Mouse (Mus musculus) heart, adult 2 months (tissue): ENCODE results near the gene Mpped2. TPM values are rescaled to one million over a fixed set of nuclear protein-coding genes. Genes with fewer than 3 reads are reported as not detected.

Experiments used
- DNase-seq, 2 experiments: peaks; one replicate each; pipeline ENCODE4 v3.0.0; 2021
- H3K27ac ChIP-seq: fragments of 200-600 bp; 2 replicates; pipeline ENCODE4 v1.8.1; 2022
- H3K27me3 ChIP-seq: fragments of 200-500 bp; 2 replicates; pipeline ENCODE4 v1.6.1; 2012; ENCODE audit warnings: mild to moderate bottlenecking, low read length, inconsistent platforms, mixed read lengths; ENCODE audit not compliant: control insufficient read depth, insufficient read depth
- H3K36me3 ChIP-seq: fragments of 200-500 bp; 2 replicates; pipeline ENCODE4 v1.6.1; 2012; ENCODE audit warnings: low read length, inconsistent platforms; ENCODE audit not compliant: control insufficient read depth, insufficient read depth
- H3K4me1 ChIP-seq: fragments of 200-500 bp; 2 replicates; pipeline ENCODE4 v1.6.1; 2011; ENCODE audit warnings: low read length; ENCODE audit not compliant: control insufficient read depth, insufficient read depth
- H3K4me3 ChIP-seq: fragments of 200-600 bp; 2 replicates; pipeline ENCODE4 v1.8.1; 2022
- H3K79me2 ChIP-seq: fragments of 200-500 bp; replicated peaks from 2 replicates; pipeline ENCODE4 v1.6.1; 2012; ENCODE audit warnings: mild to moderate bottlenecking, inconsistent platforms, low read length, moderate library complexity, mixed read lengths; ENCODE audit not compliant: control insufficient read depth, insufficient read depth
- H3K9ac ChIP-seq: fragments of 200-500 bp; 2 replicates; pipeline ENCODE4 v1.6.1; 2012; ENCODE audit warnings: low read depth, mild to moderate bottlenecking, control low read depth, inconsistent platforms, low read length, mixed read lengths
- CTCF ChIP-seq: fragments of 200-600 bp; IDR thresholded peaks from 2 replicates; pipeline ENCODE4 v1.8.1; 2022; ENCODE audit warnings: antibody characterized with exemption, mild to moderate bottlenecking, moderate library complexity
- EP300 ChIP-seq: fragments of 200-500 bp; IDR thresholded peaks from 2 replicates; pipeline ENCODE4 v1.6.1; 2011; ENCODE audit warnings: low read depth, low read length, control low read depth; ENCODE audit not compliant: insufficient read depth
- POLR2A ChIP-seq: fragments of 200-500 bp; IDR thresholded peaks from 2 replicates; pipeline ENCODE4 v1.6.1; 2011; ENCODE audit warnings: mild to moderate bottlenecking, low read depth, low read length, control low read depth; ENCODE audit not compliant: insufficient read depth
- WGBS: fragments of 180-500 bp; shearing (Covaris S2); methylation state at CpG from one replicate; pipeline ENCODE4 v1.1.7; 2018; 5-methylcytosine and 5-hydroxymethylcytosine counted together
- intact Hi-C: fragments of 180-260 bp; cut with DNase I; formaldehyde crosslinking; loops from one replicate; pipeline ENCODE4 v1.15.1; 2025
- polyA plus RNA-seq: library from polyadenylated mRNA; depleted of rRNA; stranded (reverse); fragments of >200 nt; gene quantifications from 2 replicates; pipeline ENCODE4 v1.2.3, GENCODE M21; 2012
- total RNA-seq, 2 experiments: library from RNA; stranded (reverse); gene quantifications; 2 replicates each; pipeline ENCODE4 v1.2.3; 2021

The Mpped2 gene
- total and polyA plus RNA-seq, 3 experiments, result 8.0 to 23.7 (median 20.7) TPM

DNA sequence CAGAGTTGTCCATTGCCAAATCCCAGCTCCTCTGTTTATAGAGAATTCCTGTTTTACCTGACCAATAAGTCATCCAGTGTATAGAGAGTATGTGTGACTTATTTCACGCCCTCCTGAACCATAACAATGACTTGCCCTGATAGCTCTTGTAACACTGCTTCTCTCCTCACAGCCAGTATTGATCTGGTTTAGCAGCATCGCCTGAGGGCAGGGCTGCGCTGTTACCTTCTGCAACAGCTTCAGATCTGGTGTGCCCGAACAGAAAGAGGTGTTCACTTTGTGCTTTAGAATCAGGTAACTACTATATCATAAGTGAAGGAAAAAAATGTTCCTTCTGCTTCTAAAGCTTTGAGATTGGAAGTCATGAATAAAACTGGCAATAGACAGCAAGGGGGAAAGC, 133.7 kb downstream of the Mpped2 start:
- TF ChIP-seq POLR2A (no peak), CTCF (no peak), EP300 (no peak)
- Histone ChIP-seq H3K4me3 (no peak overlapping the region), H3K79me2 (no peaks in the 10 kb centered on the region), H3K27me3 (no peaks in the 10 kb centered on the region), H3K4me1 (no peaks in the 10 kb centered on the region; the same call in 1 of the 2 replicates), H3K9ac (no peak overlapping the region), H3K36me3 (no peaks in the 10 kb centered on the region), H3K27ac (no peak overlapping the region)
- 91% methylated on average over 4 of the region's 4 CpGs for WGBS
- intact Hi-C loops, result no loop called here
- no peak for DNase-seq

DNA sequence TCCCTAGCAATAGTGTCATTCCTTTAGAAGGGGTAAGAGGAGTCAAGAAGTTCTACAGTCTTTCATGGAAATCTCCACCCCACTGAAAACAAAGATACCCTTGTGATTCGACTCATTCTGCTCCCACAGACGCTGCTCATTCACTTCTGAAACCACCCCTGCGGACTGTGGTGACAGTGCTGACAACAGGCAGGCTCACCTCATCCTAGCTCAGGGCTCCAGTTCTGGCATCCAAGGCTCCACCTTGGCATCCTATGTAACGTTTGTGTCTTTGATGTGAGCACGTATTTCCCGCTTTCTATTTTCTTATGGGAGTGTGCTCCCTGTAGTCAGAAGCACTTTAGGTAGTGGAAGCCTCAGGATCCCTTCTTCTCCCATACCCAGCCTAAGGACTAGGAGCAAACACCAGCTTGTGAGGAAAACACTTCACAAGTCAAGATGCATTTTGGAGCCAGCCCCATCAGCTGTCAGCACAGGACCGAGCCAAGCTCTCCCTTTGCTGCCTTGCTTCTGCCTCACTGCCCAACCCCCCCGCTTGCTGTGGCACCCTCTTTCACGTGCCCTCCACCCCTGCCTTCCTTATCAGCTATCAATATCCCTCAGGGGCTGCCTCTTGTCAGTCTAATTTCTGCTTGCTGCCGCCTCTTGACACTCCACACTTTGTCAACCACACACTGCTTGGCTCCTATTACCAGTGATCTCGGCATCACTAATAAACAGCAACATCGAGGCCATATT, 135.7 kb downstream of the Mpped2 start:
- intact Hi-C loops, result no loop called here
- 45% methylated on average over 12 of the region's 12 CpGs for WGBS
- no peak overlapping the region for H3K27ac ChIP-seq

DNA sequence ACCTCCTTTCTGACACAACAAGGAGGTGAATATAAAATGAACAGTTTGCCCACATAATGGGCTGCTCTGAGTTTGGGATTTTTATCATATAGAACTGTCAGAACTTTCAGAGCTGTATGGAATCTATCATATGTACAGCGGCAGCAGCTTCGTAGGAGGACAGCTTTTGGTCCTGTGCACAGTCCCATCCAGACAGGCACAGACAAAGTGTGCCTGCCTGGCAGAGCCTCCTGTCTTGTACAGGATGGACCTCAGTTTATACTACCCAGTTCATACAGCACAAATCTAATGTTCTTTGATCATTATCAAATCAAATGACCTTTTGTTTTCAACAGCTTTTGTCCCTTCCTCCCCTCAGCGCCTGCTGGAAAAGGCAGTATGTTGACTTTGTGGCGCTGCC, 136.4 kb downstream of the Mpped2 start:
- DNase-seq, result no peak
- Histone ChIP-seq H3K27me3 (no peaks in the 10 kb centered on the region), H3K4me3 (no peak overlapping the region), H3K4me1 (no peaks in the 10 kb centered on the region; the same call in 1 of the 2 replicates), H3K9ac (no peak overlapping the region), H3K36me3 (no peaks in the 10 kb centered on the region), H3K27ac (no peak overlapping the region), H3K79me2 (no peaks in the 10 kb centered on the region)
- intact Hi-C loops, result no loop called here
- WGBS, result 77% methylated on average over 4 of the region's 4 CpGs
- TF ChIP-seq POLR2A (no peak), EP300 (no peak), CTCF (no peak)

More for the DNA sequence above, 135.7 kb downstream of the Mpped2 start:
- no peak for TF ChIP-seq CTCF
- TF ChIP-seq EP300, result no peak
- TF ChIP-seq POLR2A, result no peak
- H3K79me2 ChIP-seq, result no peaks in the 10 kb centered on the region
- no peak overlapping the region for H3K4me3 ChIP-seq
- H3K36me3 ChIP-seq, result no peaks in the 10 kb centered on the region
- no peaks in the 10 kb centered on the region for H3K27me3 ChIP-seq
- H3K9ac ChIP-seq, result no peak overlapping the region
- no peak for DNase-seq
- H3K4me1 ChIP-seq, result no peaks in the 10 kb centered on the region; the same call in 1 of the 2 replicates

DNA sequence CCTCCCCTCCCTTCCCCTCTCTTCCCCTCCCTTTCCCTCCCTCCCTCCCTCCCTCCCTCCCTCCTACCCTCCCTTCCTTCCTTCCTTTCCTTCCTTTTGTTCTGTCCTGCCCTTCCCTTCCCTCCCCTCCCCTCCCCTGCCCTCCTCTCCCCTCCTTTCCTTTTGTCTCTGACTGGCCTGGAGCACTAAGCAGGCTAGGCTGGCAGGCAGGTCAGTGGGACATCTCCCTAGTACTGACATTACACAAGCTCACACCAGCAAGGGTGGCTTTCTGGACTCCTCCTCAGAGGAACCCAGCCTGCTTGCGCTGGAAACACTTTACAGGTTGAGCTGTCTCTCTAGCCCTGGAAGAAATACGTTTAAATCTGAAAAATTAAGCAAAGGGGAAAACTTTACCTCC, 139.5 kb downstream of the Mpped2 start:
- H3K27me3 ChIP-seq, result no peaks in the 10 kb centered on the region
- H3K27ac ChIP-seq, result no peak overlapping the region
- WGBS, result 77% methylated on average over 2 of the region's 2 CpGs
- no peak for TF ChIP-seq CTCF
- TF ChIP-seq POLR2A, result no peak
- TF ChIP-seq EP300, result no peak
- no peak for DNase-seq
- intact Hi-C loops, result no loop called here
- H3K9ac ChIP-seq, result no peak overlapping the region
- no peaks in the 10 kb centered on the region for H3K79me2 ChIP-seq
- no peaks in the 10 kb centered on the region for H3K36me3 ChIP-seq
- H3K4me3 ChIP-seq, result no peak overlapping the region
- H3K4me1 ChIP-seq, result no peaks in the 10 kb centered on the region; the same call in 1 of the 2 replicates

DNA sequence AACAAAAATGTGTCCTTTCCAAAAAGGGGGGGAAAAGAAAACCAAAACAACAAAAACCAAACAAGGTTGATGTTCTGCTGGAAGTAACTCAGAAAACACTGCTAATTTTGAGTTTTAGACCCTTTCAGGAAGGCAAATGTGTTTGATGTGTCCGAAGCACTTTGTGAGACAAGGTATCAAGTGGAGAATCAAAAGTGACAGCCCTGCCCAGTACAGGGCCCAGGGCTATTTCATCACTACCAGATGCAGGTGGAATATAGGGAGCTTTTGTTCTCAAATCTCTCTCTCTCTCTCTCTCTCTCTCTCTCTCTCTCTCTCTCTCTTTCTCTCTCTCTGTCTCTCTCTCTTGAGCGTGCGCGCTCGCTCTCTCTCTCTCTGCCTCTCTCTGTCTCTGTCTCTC, 140.1 kb downstream of the Mpped2 start:
- 91% methylated on average over 5 of the region's 5 CpGs for WGBS
- intact Hi-C loops, result no loop called here
- no peak for DNase-seq
- TF ChIP-seq CTCF (no peak), POLR2A (no peak), EP300 (no peak)
- H3K27me3 ChIP-seq, result no peaks in the 10 kb centered on the region
- H3K4me1 ChIP-seq, result no peaks in the 10 kb centered on the region; the same call in 1 of the 2 replicates
- H3K36me3 ChIP-seq, result no peaks in the 10 kb centered on the region
- H3K4me3 ChIP-seq, result no peak overlapping the region
- H3K27ac ChIP-seq, result no peak overlapping the region
- H3K9ac ChIP-seq, result no peak overlapping the region
- H3K79me2 ChIP-seq, result no peaks in the 10 kb centered on the region

DNA sequence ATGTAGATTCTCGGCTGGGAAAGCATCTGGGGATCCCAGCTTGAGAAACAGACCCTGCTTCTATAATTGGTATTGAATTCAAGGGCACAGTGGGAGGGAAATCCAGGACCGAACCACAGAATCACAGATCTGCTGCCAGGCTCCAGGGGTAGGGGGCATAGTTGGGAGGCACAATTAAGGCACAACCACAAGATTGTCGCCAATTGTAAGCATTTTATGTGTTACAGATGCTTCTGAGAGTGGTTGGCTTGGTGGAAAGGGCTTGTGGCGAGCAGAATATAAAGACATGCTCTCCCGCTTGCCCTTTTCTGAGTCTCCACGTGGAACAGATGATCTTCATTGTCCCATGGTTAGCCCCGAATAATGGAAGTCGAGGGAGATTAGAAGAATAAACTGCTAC, 142.3 kb downstream of the Mpped2 start:
- Histone ChIP-seq H3K36me3 (no peaks in the 10 kb centered on the region), H3K27ac (no peak overlapping the region), H3K4me3 (no peak overlapping the region), H3K4me1 (no peaks in the 10 kb centered on the region), H3K27me3 (no peaks in the 10 kb centered on the region), H3K9ac (no peak overlapping the region), H3K79me2 (no peaks in the 10 kb centered on the region)
- no peak for DNase-seq
- no peak for TF ChIP-seq CTCF
- 80% methylated on average over 8 of the region's 8 CpGs for WGBS
- intact Hi-C loops, result no loop called here
